Mouse (Mus musculus) forebrain, embryonic 13.5 days (tissue): ENCODE results near the gene Dtx3l. TPM values are rescaled to one million over a fixed set of nuclear protein-coding genes. Genes with fewer than 3 reads are reported as not detected.
"Not testable (repeated sequence)": the region's sequence is repeated elsewhere in the genome, so short reads cannot be mapped to it uniquely, and the experiment has no call there.

ENCODE experiments used
- ATAC-seq: fragments of 200-750 bp; cut with Nextera tagmentation; 2 replicates; pipeline ENCODE4 v1.8.0; 2017
- H3K27ac ChIP-seq: fragments of 300-500 bp; sonication (generic); 2 replicates; pipeline ENCODE4 v1.5.1; 2015; ENCODE audit warnings: inconsistent platforms, mild to moderate bottlenecking, moderate library complexity
- H3K27me3 ChIP-seq: fragments of 300-500 bp; sonication (generic); 2 replicates; pipeline ENCODE4 v1.6.1; 2015; ENCODE audit warnings: mild to moderate bottlenecking, inconsistent platforms
- H3K36me3 ChIP-seq: fragments of 300-500 bp; sonication (generic); 2 replicates; pipeline ENCODE4 v1.6.1; 2015; ENCODE audit warnings: mild to moderate bottlenecking, inconsistent platforms; ENCODE audit not compliant: poor library complexity, severe bottlenecking
- H3K4me1 ChIP-seq: fragments of 300-500 bp; sonication (generic); 2 replicates; pipeline ENCODE4 v1.6.1; 2015; ENCODE audit warnings: inconsistent platforms
- H3K4me2 ChIP-seq: fragments of 300-500 bp; sonication (generic); 2 replicates; pipeline ENCODE4 v1.6.1; 2015; ENCODE audit warnings: inconsistent platforms, mild to moderate bottlenecking, moderate library complexity
- H3K4me3 ChIP-seq: fragments of 300-500 bp; sonication (generic); 2 replicates; pipeline ENCODE4 v1.5.1; 2015; ENCODE audit warnings: mild to moderate bottlenecking, inconsistent platforms
- H3K9ac ChIP-seq: fragments of 300-500 bp; sonication (generic); 2 replicates; pipeline ENCODE4 v1.6.1; 2015; ENCODE audit warnings: mild to moderate bottlenecking, inconsistent platforms
- H3K9me3 ChIP-seq: fragments of 300-500 bp; sonication (generic); replicated peaks from 2 replicates; pipeline ENCODE4 v1.6.1; 2016; ENCODE audit warnings: inconsistent platforms
- WGBS: fragments of 180-500 bp; shearing (Covaris S2); methylation state at CpG from one replicate; pipeline ENCODE4 v1.1.7; 2015; 5-methylcytosine and 5-hydroxymethylcytosine counted together
- polyA plus RNA-seq: library from polyadenylated mRNA; unstranded; fragments of >200 nt; fragmentation: Nextera tagmentation; extraction: Ambion mirVana; gene quantifications from 2 replicates; pipeline ENCODE4 v1.2.1, GENCODE M21; 2015

Dtx3l gene
- 2.8 and 3.1 TPM in 2 replicates for polyA plus RNA-seq

- WGBS: under 1% methylated on average over 52 of the region's 52 CpGs
- ATAC-seq: peak; percentile 59
- peak within 1 kb of the TSS; percentile 69 for H3K9ac ChIP-seq
These were observed at the start of gene Dtx3l, which contains the start of gene Parp9 for GRCm38 (mm10) chr16:35938211-35939151. Gene Dtx3l, minus strand, starts transcription at chr16:35939151. Gene Parp9, plus strand, starts transcription at chr16:35938470.

GRCm38 (mm10) chr16:35987930-35988329 lies 49.0 kb upstream of the Dtx3l start:
- Histone ChIP-seq H3K36me3 (peaks cover 3% of the 10 kb centered on the region; the same call in 1 of the 2 replicates), H3K27me3 (no peaks in the 10 kb centered on the region), H3K4me2 (no peak overlapping the region), H3K4me3 (no peak overlapping the region), H3K9ac (no peak overlapping the region), H3K9me3 (no peaks in the 10 kb centered on the region), H3K27ac (no peak overlapping the region), H3K4me1 (peaks cover 24% of the 10 kb centered on the region)
- no peak for ATAC-seq
- WGBS: 88% methylated on average over 1 of the region's 1 CpGs

More at GRCm38 (mm10) chr16:35938211-35939151, at the start of gene Dtx3l, which contains the start of gene Parp9:
- peaks cover 12% of the 10 kb centered on the region for H3K4me1 ChIP-seq
- H3K27me3 ChIP-seq: peaks cover 4% of the 10 kb centered on the region; the same call in 1 of the 2 replicates
- peak within 1 kb of the TSS; percentile 80 for H3K4me2 ChIP-seq
- no peak within 1 kb of the TSS for H3K27ac ChIP-seq
- no peaks in the 10 kb centered on the region for H3K9me3 ChIP-seq
- H3K4me3 ChIP-seq: peak within 1 kb of the TSS; percentile 50
- no peaks in the 10 kb centered on the region for H3K36me3 ChIP-seq

DNA sequence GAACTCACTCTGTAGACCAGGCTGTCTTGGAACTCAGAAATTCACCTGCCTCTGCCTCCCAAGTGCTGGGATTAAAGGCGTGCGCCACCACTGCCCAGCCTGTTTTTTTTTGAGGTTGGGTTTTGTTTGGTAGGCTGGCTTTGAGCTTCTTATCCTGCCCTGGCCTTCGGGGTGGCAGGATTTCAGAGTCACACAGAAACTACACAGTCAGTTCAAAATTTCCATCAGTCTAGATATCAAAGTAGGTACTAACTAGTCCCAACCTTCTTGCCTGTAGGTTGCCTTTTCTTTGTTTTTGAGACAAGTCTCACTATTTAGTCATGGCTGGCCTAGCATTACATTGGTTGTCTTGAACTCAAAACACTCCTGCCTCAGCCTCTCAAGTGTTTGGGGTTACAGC lies 45.5 kb upstream of the Dtx3l start:
- Histone ChIP-seq H3K9me3 (peaks cover 3% of the 10 kb centered on the region), H3K4me2 (peak overlapping the region; percentile 73), H3K9ac (peak overlapping the region; percentile 93; the same call in 1 of the 2 replicates), H3K4me3 (peak overlapping the region; percentile 84), H3K4me1 (peaks cover 24% of the 10 kb centered on the region), H3K27me3 (peaks cover 5% of the 10 kb centered on the region; the same call in 1 of the 2 replicates), H3K36me3 (peaks cover 2% of the 10 kb centered on the region; the same call in 1 of the 2 replicates), H3K27ac (no peak overlapping the region)
- 68% methylated on average over 3 of the region's 3 CpGs for WGBS
- ATAC-seq: no peak

DNA sequence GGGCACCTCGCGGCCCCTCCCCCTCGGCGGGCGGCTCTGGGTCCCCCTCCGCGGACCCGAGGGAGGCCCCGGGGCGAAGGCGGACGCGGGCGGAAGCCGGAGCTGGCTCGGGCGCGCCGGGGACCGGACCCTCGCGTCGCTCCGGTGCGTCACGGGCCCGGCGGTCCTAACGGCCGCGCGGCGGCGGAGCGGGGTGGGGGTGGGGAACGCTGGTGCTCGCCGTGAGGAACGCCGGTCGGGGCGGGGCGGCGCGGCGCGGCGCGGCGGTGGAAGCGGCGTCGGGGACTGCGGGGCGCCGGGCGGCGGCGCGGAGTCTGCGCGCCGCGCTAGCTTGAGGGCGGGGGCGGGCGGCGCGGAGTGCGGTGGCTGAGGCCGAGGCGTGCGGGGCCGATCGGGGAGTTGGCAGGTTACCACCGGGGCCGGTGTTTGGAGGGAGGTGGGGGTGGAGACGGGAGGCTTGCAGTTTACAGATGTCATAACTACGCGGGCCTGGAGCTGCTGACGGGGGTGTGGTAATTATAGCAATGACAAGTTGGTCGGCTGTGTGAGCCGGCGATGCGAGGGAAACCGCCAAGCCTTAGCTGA lies 44.7 kb upstream of the Dtx3l start:
- Histone ChIP-seq H3K27me3 (peaks cover 5% of the 10 kb centered on the region; the same call in 1 of the 2 replicates), H3K36me3 (no peaks in the 10 kb centered on the region), H3K9ac (peak overlapping the region; percentile 93), H3K27ac (peak overlapping the region; percentile 99), H3K4me1 (peaks cover 24% of the 10 kb centered on the region), H3K9me3 (peaks cover 3% of the 10 kb centered on the region), H3K4me2 (peak overlapping the region; percentile 73), H3K4me3 (peak overlapping the region; percentile 84)
- peak; percentile 76 for ATAC-seq
- WGBS: 0% methylated on average over 32 of the region's 86 CpGs

- H3K4me1 ChIP-seq: peaks cover 24% of the 10 kb centered on the region
- peaks cover 5% of the 10 kb centered on the region; the same call in 1 of the 2 replicates for H3K27me3 ChIP-seq
- peak overlapping the region; percentile 93 for H3K9ac ChIP-seq
- no peaks in the 10 kb centered on the region for H3K36me3 ChIP-seq
- WGBS: under 1% methylated on average over 40 of the region's 54 CpGs
- peak overlapping the region; percentile 84 for H3K4me3 ChIP-seq
- peak overlapping the region; percentile 99 for H3K27ac ChIP-seq
- ATAC-seq: peak; percentile 96
- peak overlapping the region; percentile 73 for H3K4me2 ChIP-seq
- H3K9me3 ChIP-seq: peaks cover 3% of the 10 kb centered on the region
These were observed 44.1 kb upstream of the Dtx3l start for GRCm38 (mm10) chr16:35982902-35983516.

GRCm38 (mm10) chr16:35982506-35982901 lies 43.6 kb upstream of the Dtx3l start:
- H3K9ac ChIP-seq: peak overlapping the region; percentile 93
- H3K4me3 ChIP-seq: peak overlapping the region; percentile 84
- H3K4me1 ChIP-seq: peaks cover 21% of the 10 kb centered on the region
- H3K36me3 ChIP-seq: no peaks in the 10 kb centered on the region
- H3K4me2 ChIP-seq: peak overlapping the region; percentile 73
- ATAC-seq: no peak; the same call in 1 of the 2 replicates
- peaks cover 3% of the 10 kb centered on the region for H3K9me3 ChIP-seq
- 5% methylated on average over 15 of the region's 15 CpGs for WGBS
- H3K27ac ChIP-seq: peak overlapping the region; percentile 7; the same call in 1 of the 2 replicates
- peaks cover 5% of the 10 kb centered on the region; the same call in 1 of the 2 replicates for H3K27me3 ChIP-seq

GRCm38 (mm10) chr16:35981363-35981821 lies 42.4 kb upstream of the Dtx3l start:
- H3K9ac ChIP-seq: no peak overlapping the region
- peaks cover 20% of the 10 kb centered on the region for H3K4me1 ChIP-seq
- peaks cover 3% of the 10 kb centered on the region for H3K9me3 ChIP-seq
- ATAC-seq: peak; percentile 69
- no peak overlapping the region for H3K4me2 ChIP-seq
- H3K4me3 ChIP-seq: no peak overlapping the region
- no peaks in the 10 kb centered on the region for H3K36me3 ChIP-seq
- 55% methylated on average over 19 of the region's 19 CpGs for WGBS
- peaks cover 5% of the 10 kb centered on the region; the same call in 1 of the 2 replicates for H3K27me3 ChIP-seq
- H3K27ac ChIP-seq: no peak overlapping the region

DNA sequence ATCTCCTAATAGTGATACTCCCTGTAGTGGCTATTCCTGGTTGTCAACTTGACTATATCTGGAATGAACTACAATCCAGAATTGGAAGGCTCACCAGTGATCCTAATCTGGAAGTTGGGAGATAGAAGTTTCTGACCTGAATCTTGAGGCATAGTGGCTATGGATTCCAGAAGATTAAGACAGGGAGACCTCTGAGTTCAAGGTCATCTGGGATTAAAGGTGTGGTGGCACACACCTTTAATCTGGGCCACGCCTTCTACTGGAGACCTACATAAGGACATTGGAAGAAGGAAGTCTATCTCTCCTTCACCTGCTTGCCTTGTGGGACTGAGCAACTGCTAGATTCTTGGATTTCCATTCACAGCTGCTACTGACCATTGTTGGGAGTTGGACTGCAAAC lies 39.5 kb upstream of the Dtx3l start, which contains the start of gene Kpna1:
Gene Kpna1, plus strand, starts transcription at position 301 of the 400 bp plus-strand sequence.
- not testable (repeated sequence) for H3K4me3 ChIP-seq, H3K4me2 ChIP-seq, H3K27me3 ChIP-seq, H3K36me3 ChIP-seq, ATAC-seq, H3K9me3 ChIP-seq, H3K27ac ChIP-seq, H3K9ac ChIP-seq, H3K4me1 ChIP-seq
- 92% methylated on average over 1 of the region's 1 CpGs for WGBS

- WGBS: 48% methylated on average over 1 of the region's 1 CpGs
- no peak for ATAC-seq
These were observed 35.1 kb upstream of the Dtx3l start for GRCm38 (mm10) chr16:35974021-35974420.

DNA sequence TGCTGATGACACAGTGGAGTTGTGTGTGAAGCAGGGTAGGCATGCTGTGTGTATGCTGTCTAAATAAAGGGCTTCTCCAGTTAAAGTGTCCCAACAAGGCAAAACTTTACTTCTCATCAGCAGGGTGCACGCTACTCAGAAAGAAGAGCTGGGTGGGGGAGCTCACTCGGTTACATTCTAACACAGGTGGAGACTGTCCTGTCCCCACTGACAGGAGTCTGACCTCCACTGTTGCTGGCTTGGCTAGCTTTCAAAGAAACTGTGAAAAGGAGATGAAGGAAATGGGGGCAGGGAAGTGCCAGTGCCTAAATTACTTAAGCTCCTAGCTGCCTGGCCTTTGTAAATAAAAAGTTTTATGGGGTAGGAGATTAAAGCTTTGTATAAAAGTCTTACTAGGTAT lies 29.2 kb upstream of the Dtx3l start:
- Histone ChIP-seq H3K36me3 (no peaks in the 10 kb centered on the region), H3K9ac (no peak overlapping the region), H3K4me1 (no peaks in the 10 kb centered on the region), H3K9me3 (no peaks in the 10 kb centered on the region), H3K27me3 (no peaks in the 10 kb centered on the region), H3K27ac (no peak overlapping the region), H3K4me2 (no peak overlapping the region), H3K4me3 (no peak overlapping the region)
- WGBS: 59% methylated on average over 2 of the region's 2 CpGs
- no peak for ATAC-seq

More at GRCm38 (mm10) chr16:35974021-35974420, 35.1 kb upstream of the Dtx3l start:
- no peak overlapping the region for H3K4me3 ChIP-seq
- no peaks in the 10 kb centered on the region for H3K27me3 ChIP-seq
- H3K4me2 ChIP-seq: no peak overlapping the region
- no peaks in the 10 kb centered on the region for H3K9me3 ChIP-seq
- no peak overlapping the region for H3K9ac ChIP-seq
- no peak overlapping the region for H3K27ac ChIP-seq
- no peaks in the 10 kb centered on the region for H3K4me1 ChIP-seq
- no peaks in the 10 kb centered on the region for H3K36me3 ChIP-seq

GRCm38 (mm10) chr16:35967319-35967718 lies 28.4 kb upstream of the Dtx3l start:
- Histone ChIP-seq H3K27me3 (no peaks in the 10 kb centered on the region), H3K9me3 (no peaks in the 10 kb centered on the region), H3K9ac (no peak overlapping the region), H3K4me1 (no peaks in the 10 kb centered on the region), H3K27ac (no peak overlapping the region), H3K36me3 (no peaks in the 10 kb centered on the region), H3K4me2 (no peak overlapping the region), H3K4me3 (no peak overlapping the region)
- WGBS: 95% methylated on average over 4 of the region's 4 CpGs
- ATAC-seq: no peak
